31 mouse cellular contexts compared by ENCODE assay signal in the genomic region with DNA sequence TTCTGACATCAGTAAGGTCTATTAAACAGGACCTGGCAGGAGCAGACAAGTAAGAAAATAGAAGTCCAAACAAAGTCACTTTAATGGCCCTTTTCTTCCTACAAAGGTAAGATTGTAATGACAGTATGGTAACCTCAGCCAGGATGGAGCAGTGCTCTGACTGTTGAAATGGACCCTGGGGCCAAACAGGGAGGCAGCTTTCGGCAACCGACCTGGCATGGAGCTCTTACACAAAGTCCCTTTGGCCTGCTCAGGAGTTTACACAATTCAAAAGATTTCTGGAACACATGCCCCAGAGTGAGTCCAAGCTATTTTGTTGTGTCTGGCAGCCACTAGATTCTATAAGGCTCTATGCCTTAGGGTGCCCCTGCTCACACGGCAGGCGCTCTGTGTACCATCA. TPM values are rescaled to one million over a fixed set of nuclear protein-coding genes. Genes with fewer than 3 reads are reported as not detected.
A peak's percentile ranks its signal among the peaks of the same experiment; 100 is the strongest.
DNase-seq lines count a peak whose midpoint lies in the region.
"Had no signal": no experiment of that assay in that cellular context is flagged by ENCODE, and none has a peak within 500 bp of the region (broad histone marks: within the 10 kb centered on the region; RNA-seq: fewer than 3 reads in every experiment).

No protein-coding gene starts in this region.

- DNase-seq in adrenal gland, adult 2 months: peak; percentile 9
- DNase-seq in adrenal gland, adult 18-20 months (ENCODE audit: low spot score in 2 of 2): no peak
- peak; percentile 33 for DNase-seq in adrenal gland, postnatal 14 days
- no peak for DNase-seq in adrenal gland, postnatal 4 days (ENCODE audit: low spot score in 2 of 2)
- DNase-seq in adipocyte (ENCODE audit: low spot score): peak; percentile 14
- peak; percentile 84 for DNase-seq in gonadal fat pad, adult 2 months (ENCODE audit: low read depth)
- DNase-seq in frontal cortex, postnatal 10 days (ENCODE audit: low spot score in 2 of 2): no peak
- DNase-seq: B cell, adult 2 months; cerebellum, adult 11 months; cerebellum, adult 18-20 months; cerebellum, adult 8-10 months; cerebellum, adult 9-11 months; cerebellum, postnatal 14 days; cerebellum, postnatal 36 days; embryo, embryonic 11 days; forebrain, postnatal 0 days had no signal

RNA-seq across cellular contexts. Expression of a gene that starts 9.0 kb away (rescaled TPM):
- not detected for total RNA-seq in adrenal gland, adult 2 months (2021)
- polyA plus RNA-seq in adrenal gland, adult 2 months (2012; rRNA removed): not detected in 2 replicates
- not detected for total RNA-seq in adrenal gland, adult 18-20 months (2021)
- not detected in 2 replicates for total RNA-seq in adrenal gland, postnatal 14 days (2021)
- total RNA-seq in adrenal gland, postnatal 4 days (2021): not detected
- polyA plus RNA-seq in gonadal fat pad, adult 2 months (2012; rRNA removed): not detected in 2 replicates
- total RNA-seq: adrenal gland, postnatal 36 days; CH12.LX; common myeloid progenitor, adult 5-6 weeks; forebrain, postnatal 0 days; G1E had no signal
- polyA plus RNA-seq: activated CD4-positive, CD25-positive, alpha-beta regulatory T cell, adult 4 months; brain, embryonic 14.5 days; CD4-positive, CD25-positive, alpha-beta regulatory T cell, adult 4 months; embryonic facial prominence, embryonic 11.5 days; embryonic facial prominence, embryonic 13.5 days; embryonic facial prominence, embryonic 15.5 days; erythroblast, embryonic 14.5 days; forebrain, embryonic 11.5 days; forebrain, embryonic 13.5 days; forebrain, embryonic 15.5 days; forebrain, postnatal 0 days; G1E; Patski had no signal

RNA-seq across cellular contexts. Expression of a gene that starts 33.6 kb away (rescaled TPM):
- total RNA-seq in adrenal gland, adult 2 months (2021): 1 to 10 TPM in 1 of 2 experiments, not detected in 1; 1.5 TPM
- 0.04 and 0.07 TPM in 2 replicates for polyA plus RNA-seq in adrenal gland, adult 2 months (2012; rRNA removed)
- under 1 TPM; 0.10 to 0.22 TPM for total RNA-seq in adrenal gland, adult 18-20 months (2021)
- total RNA-seq in adrenal gland, postnatal 14 days (2021): 0.11 and 0.23 TPM in 2 replicates
- total RNA-seq in adrenal gland, postnatal 4 days (2021): under 1 TPM; 0.28 TPM
- 3.3 and 3.4 TPM in 2 replicates for polyA plus RNA-seq in gonadal fat pad, adult 2 months (2012; rRNA removed)
- total RNA-seq: CH12.LX, G1E had no signal
- polyA plus RNA-seq: CD4-positive, CD25-positive, alpha-beta regulatory T cell, adult 4 months; erythroblast, embryonic 14.5 days; G1E had no signal

Comparison
In these comparisons a context has a peak if more than half of its experiments do, and no peak if none do; other contexts are left out.
1. DNase-seq: peak in adrenal gland, adult 2 months (single experiment), adrenal gland, postnatal 14 days (single experiment), adipocyte (single experiment) and gonadal fat pad, adult 2 months (single experiment); none in adrenal gland, adult 18-20 months (0 of 2), adrenal gland, postnatal 4 days (0 of 2) and frontal cortex, postnatal 10 days (0 of 2).